Mouse (Mus musculus) heart, adult 8-10 months (tissue): ENCODE data around the gene Mpc2. TPM values are rescaled to one million over a fixed set of nuclear protein-coding genes. Genes with fewer than 3 reads are reported as not detected.
A peak's percentile ranks its signal among the peaks of the same experiment; 100 is the strongest.

ENCODE experiments used
- DNase-seq: peaks from one replicate; pipeline ENCODE4 v3.0.0; 2022; ENCODE audit warnings: low spot score
- total RNA-seq, 4 experiments: library from RNA; stranded (reverse); gene quantifications; 2 replicates each; pipeline ENCODE4 v1.2.4; 2022

Gene Mpc2
- total RNA-seq = 100 to 1,000 TPM; 565 to 633 (median 602) TPM

GRCm38 (mm10) chr1:165460360-165460800, at the start of gene Mpc2, which contains the start of gene Dcaf6:
Mpc2 (plus strand) TSS chr1:165460637.
Dcaf6 (minus strand) TSS chr1:165460475.
- peak; percentile 98 for DNase-seq

- DNase-seq = no peak
Measured at GRCm38 (mm10) chr1:165421357-165421915, 39.0 kb upstream of the Mpc2 start.

- no peak for DNase-seq
Measured at GRCm38 (mm10) chr1:165426254-165426653, 34.2 kb upstream of the Mpc2 start.

GRCm38 (mm10) chr1:165432883-165433282, 27.6 kb upstream of the Mpc2 start:
- DNase-seq = no peak

- DNase-seq = no peak
Measured at GRCm38 (mm10) chr1:165438289-165439021, 22.0 kb upstream of the Mpc2 start.

GRCm38 (mm10) chr1:165440788-165441187, 19.6 kb upstream of the Mpc2 start:
- no peak for DNase-seq

GRCm38 (mm10) chr1:165441201-165441600, 19.2 kb upstream of the Mpc2 start:
- no peak for DNase-seq

- DNase-seq = no peak
Measured at GRCm38 (mm10) chr1:165441719-165442118, 18.7 kb upstream of the Mpc2 start.

- DNase-seq = no peak
Measured at GRCm38 (mm10) chr1:165459041-165459502, 1.4 kb upstream of the Mpc2 start.

- DNase-seq = peak; percentile 60
Measured at GRCm38 (mm10) chr1:165459503-165460181, 795 bp upstream of the Mpc2 start.

GRCm38 (mm10) chr1:165460801-165461377, 452 bp downstream of the Mpc2 start:
- peak; percentile 98 for DNase-seq

GRCm38 (mm10) chr1:165461681-165462080, 1.2 kb downstream of the Mpc2 start:
- DNase-seq = no peak

GRCm38 (mm10) chr1:165462861-165463260, 2.4 kb downstream of the Mpc2 start:
- no peak for DNase-seq

GRCm38 (mm10) chr1:165464574-165464973, 4.1 kb downstream of the Mpc2 start:
- DNase-seq = no peak

- DNase-seq = no peak
Measured at GRCm38 (mm10) chr1:165468971-165469370, 8.5 kb downstream of the Mpc2 start.

GRCm38 (mm10) chr1:165469717-165470116, 9.3 kb downstream of the Mpc2 start:
- no peak for DNase-seq

GRCm38 (mm10) chr1:165471490-165471889, 11.1 kb downstream of the Mpc2 start:
- DNase-seq = no peak

GRCm38 (mm10) chr1:165484688-165485233, 24.3 kb downstream of the Mpc2 start, which contains the start of gene Adcy10:
Adcy10 (plus strand) TSS chr1:165485183.
- DNase-seq = no peak

- no peak for DNase-seq
Measured at GRCm38 (mm10) chr1:165486108-165486507, 25.7 kb downstream of the Mpc2 start.

GRCm38 (mm10) chr1:165489197-165489596, 28.8 kb downstream of the Mpc2 start:
- no peak for DNase-seq

GRCm38 (mm10) chr1:165498856-165499255, 38.4 kb downstream of the Mpc2 start:
- no peak for DNase-seq
